Mouse (Mus musculus) kidney, embryonic 15.5 days (tissue): ENCODE measurements at regions not wholly inside any gene's neighbourhood (a gene's known extent, or its start where the extent isn't known, plus 50 kb on each side); places are given as distances from the start of the nearest gene placed in this dataset.

Experiments
- ATAC-seq: fragments of 200-750 bp; cut with Nextera tagmentation; replicated peaks from 2 replicates; pipeline ENCODE4 v1.8.0; 2017; ENCODE audit warnings: moderate TSS enrichment; ENCODE audit not compliant: low FRiP score
- H3K27ac ChIP-seq: fragments of 300-500 bp; sonication (generic); 2 replicates; pipeline ENCODE4 v1.5.1; 2015; ENCODE audit warnings: mild to moderate bottlenecking, inconsistent platforms
- H3K27me3 ChIP-seq: fragments of 300-500 bp; sonication (generic); 2 replicates; pipeline ENCODE4 v1.6.1; 2015; ENCODE audit warnings: inconsistent platforms
- H3K36me3 ChIP-seq: fragments of 300-500 bp; sonication (generic); 2 replicates; pipeline ENCODE4 v1.6.1; 2015; ENCODE audit warnings: inconsistent platforms
- H3K4me1 ChIP-seq: fragments of 300-500 bp; sonication (generic); 2 replicates; pipeline ENCODE4 v1.6.1; 2015; ENCODE audit warnings: inconsistent platforms
- H3K4me2 ChIP-seq: fragments of 300-500 bp; sonication (generic); 2 replicates; pipeline ENCODE4 v1.6.1; 2015; ENCODE audit warnings: moderate library complexity, mild to moderate bottlenecking, inconsistent platforms
- H3K4me3 ChIP-seq: fragments of 300-500 bp; sonication (generic); replicated peaks from 2 replicates; pipeline ENCODE4 v1.5.1; 2015; ENCODE audit warnings: mild to moderate bottlenecking, inconsistent platforms
- H3K9ac ChIP-seq: fragments of 300-500 bp; sonication (generic); 2 replicates; pipeline ENCODE4 v1.6.1; 2015; ENCODE audit warnings: mild to moderate bottlenecking, inconsistent platforms
- H3K9me3 ChIP-seq: fragments of 300-500 bp; sonication (generic); replicated peaks from 2 replicates; pipeline ENCODE4 v1.6.1; 2016; ENCODE audit warnings: inconsistent platforms
- WGBS: fragments of 180-500 bp; shearing (Covaris S2); methylation state at CpG from one replicate; pipeline ENCODE4 v1.1.7; 2015; ENCODE audit warnings: mixed read lengths; 5-methylcytosine and 5-hydroxymethylcytosine counted together

GRCm38 (mm10) chr2:30743976-30744620 is 59.4 kb downstream of the 1700001O22Rik start:
- no peaks in the 10 kb centered on the region for H3K27me3 ChIP-seq
- no peaks in the 10 kb centered on the region for H3K36me3 ChIP-seq
- peak overlapping the region; percentile 97 for H3K27ac ChIP-seq
- H3K4me3 ChIP-seq, result no peak overlapping the region
- peak overlapping the region; percentile 38 for H3K4me2 ChIP-seq
- H3K4me1 ChIP-seq, result peaks cover 28% of the 10 kb centered on the region
- H3K9ac ChIP-seq, result peak overlapping the region; percentile 36
- H3K9me3 ChIP-seq, result no peaks in the 10 kb centered on the region
- ATAC-seq, result peak; percentile 82; the same call in 1 of the 2 replicates
- 4% methylated on average over 15 of the region's 15 CpGs for WGBS

- WGBS, result 47% methylated on average over 4 of the region's 4 CpGs
- Histone ChIP-seq H3K4me3 (no peak overlapping the region), H3K4me1 (peaks cover 28% of the 10 kb centered on the region), H3K27me3 (no peaks in the 10 kb centered on the region), H3K9ac (peak overlapping the region; percentile 36; the same call in 1 of the 2 replicates), H3K9me3 (no peaks in the 10 kb centered on the region), H3K36me3 (no peaks in the 10 kb centered on the region), H3K27ac (peak overlapping the region; percentile 97), H3K4me2 (0 out of 2 replicates have a peak overlapping the region, but pooled peaks have one; percentile 38)
- ATAC-seq, result peak; percentile 31; the same call in 1 of the 2 replicates
Measured at GRCm38 (mm10) chr2:30743265-30743846, 60.1 kb downstream of the 1700001O22Rik start.

- H3K9ac ChIP-seq, result no peak overlapping the region
- ATAC-seq, result no peak
- no peak overlapping the region for H3K4me3 ChIP-seq
- no peaks in the 10 kb centered on the region for H3K27me3 ChIP-seq
- H3K36me3 ChIP-seq, result no peaks in the 10 kb centered on the region
- H3K27ac ChIP-seq, result no peak overlapping the region
- no peaks in the 10 kb centered on the region for H3K9me3 ChIP-seq
- WGBS, result 78% methylated on average over 2 of the region's 2 CpGs
- no peak overlapping the region for H3K4me2 ChIP-seq
- peaks cover 28% of the 10 kb centered on the region for H3K4me1 ChIP-seq
Measured at GRCm38 (mm10) chr2:30741450-30741849, 62.0 kb downstream of the 1700001O22Rik start.

GRCm38 (mm10) chr2:30737759-30738158 is 65.7 kb downstream of the 1700001O22Rik start:
- 77% methylated on average over 5 of the region's 5 CpGs for WGBS
- Histone ChIP-seq H3K36me3 (no peaks in the 10 kb centered on the region), H3K9me3 (no peaks in the 10 kb centered on the region), H3K9ac (no peak overlapping the region), H3K4me1 (peaks cover 19% of the 10 kb centered on the region), H3K4me3 (no peak overlapping the region), H3K27me3 (no peaks in the 10 kb centered on the region), H3K4me2 (no peak overlapping the region), H3K27ac (no peak overlapping the region)
- ATAC-seq, result no peak

- Histone ChIP-seq H3K4me1 (peaks cover 11% of the 10 kb centered on the region), H3K4me3 (no peak overlapping the region), H3K27me3 (no peaks in the 10 kb centered on the region), H3K4me2 (no peak overlapping the region), H3K36me3 (no peaks in the 10 kb centered on the region), H3K9me3 (0 out of 2 replicates have a peak, but pooled peaks cover 1% of the 10 kb centered on the region), H3K27ac (no peak overlapping the region), H3K9ac (no peak overlapping the region)
- no peak for ATAC-seq
- WGBS, result 77% methylated on average over 6 of the region's 6 CpGs
Measured at GRCm38 (mm10) chr2:30736705-30737104, 66.8 kb downstream of the 1700001O22Rik start.

- Histone ChIP-seq H3K4me1 (peaks cover 11% of the 10 kb centered on the region), H3K4me3 (no peak overlapping the region), H3K27ac (no peak overlapping the region), H3K36me3 (no peaks in the 10 kb centered on the region), H3K4me2 (no peak overlapping the region), H3K27me3 (no peaks in the 10 kb centered on the region), H3K9ac (no peak overlapping the region), H3K9me3 (0 out of 2 replicates have a peak, but pooled peaks cover 3% of the 10 kb centered on the region)
- no peak for ATAC-seq
- WGBS, result 50% methylated on average over 2 of the region's 2 CpGs
Measured at GRCm38 (mm10) chr2:30736236-30736635, 67.2 kb downstream of the 1700001O22Rik start.

GRCm38 (mm10) chr2:30733853-30734252 is 69.6 kb downstream of the 1700001O22Rik start:
- no peak overlapping the region for H3K27ac ChIP-seq
- H3K9ac ChIP-seq, result no peak overlapping the region
- H3K27me3 ChIP-seq, result no peaks in the 10 kb centered on the region
- H3K4me1 ChIP-seq, result peaks cover 11% of the 10 kb centered on the region
- H3K4me2 ChIP-seq, result no peak overlapping the region
- H3K36me3 ChIP-seq, result no peaks in the 10 kb centered on the region
- WGBS, result 29% methylated on average over 6 of the region's 6 CpGs
- H3K4me3 ChIP-seq, result no peak overlapping the region
- H3K9me3 ChIP-seq, result 0 out of 2 replicates have a peak, but pooled peaks cover 3% of the 10 kb centered on the region
- peak; percentile 43; the same call in 1 of the 2 replicates for ATAC-seq

- 97% methylated on average over 5 of the region's 5 CpGs for WGBS
- H3K36me3 ChIP-seq, result no peaks in the 10 kb centered on the region
- no peak for ATAC-seq
- H3K4me2 ChIP-seq, result no peak overlapping the region
- H3K9ac ChIP-seq, result no peak overlapping the region
- H3K9me3 ChIP-seq, result 0 out of 2 replicates have a peak, but pooled peaks cover 3% of the 10 kb centered on the region
- no peak overlapping the region for H3K27ac ChIP-seq
- no peaks in the 10 kb centered on the region for H3K27me3 ChIP-seq
- H3K4me1 ChIP-seq, result peaks cover 11% of the 10 kb centered on the region
- H3K4me3 ChIP-seq, result no peak overlapping the region
Measured at GRCm38 (mm10) chr2:30731832-30732231, 71.6 kb downstream of the 1700001O22Rik start.

GRCm38 (mm10) chr2:30727948-30728347 is 75.5 kb downstream of the 1700001O22Rik start:
- Histone ChIP-seq H3K27ac (no peak overlapping the region), H3K36me3 (no peaks in the 10 kb centered on the region), H3K4me1 (peaks cover 33% of the 10 kb centered on the region), H3K27me3 (no peaks in the 10 kb centered on the region), H3K9me3 (0 out of 2 replicates have a peak, but pooled peaks cover 3% of the 10 kb centered on the region), H3K9ac (no peak overlapping the region), H3K4me2 (no peak overlapping the region), H3K4me3 (no peak overlapping the region)
- 88% methylated on average over 6 of the region's 6 CpGs for WGBS
- no peak for ATAC-seq

GRCm38 (mm10) chr2:30725601-30726489 is 77.6 kb downstream of the 1700001O22Rik start:
- WGBS, result 9% methylated on average over 38 of the region's 38 CpGs

GRCm38 (mm10) chr2:30725186-30725585 is 78.3 kb downstream of the 1700001O22Rik start:
- peak; percentile 15; the same call in 1 of the 2 replicates for ATAC-seq
- Histone ChIP-seq H3K4me2 (peak overlapping the region; percentile 60), H3K4me1 (peaks cover 60% of the 10 kb centered on the region), H3K27me3 (no peaks in the 10 kb centered on the region), H3K4me3 (peak overlapping the region; percentile 34), H3K27ac (peak overlapping the region; percentile 84), H3K9me3 (no peaks in the 10 kb centered on the region), H3K9ac (peak overlapping the region; percentile 41), H3K36me3 (no peaks in the 10 kb centered on the region)
- WGBS, result 38% methylated on average over 10 of the region's 10 CpGs

More at GRCm38 (mm10) chr2:30725601-30726489, 77.6 kb downstream of the 1700001O22Rik start:
- Histone ChIP-seq H3K27ac (peak overlapping the region; percentile 84), H3K9ac (peak overlapping the region; percentile 41), H3K4me2 (peak overlapping the region; percentile 60), H3K36me3 (no peaks in the 10 kb centered on the region), H3K9me3 (no peaks in the 10 kb centered on the region), H3K27me3 (no peaks in the 10 kb centered on the region), H3K4me3 (peak overlapping the region; percentile 34), H3K4me1 (peaks cover 54% of the 10 kb centered on the region)
- peak; percentile 46 for ATAC-seq
